Mouse (Mus musculus): ENCODE results near the gene Slc41a2. TPM values are rescaled to one million over a fixed set of nuclear protein-coding genes. Genes with fewer than 3 reads are reported as not detected.

Slc41a2 gene
- polyA plus RNA-seq, 1 experiment from 2014 or later = 0.03 TPM

DNA sequence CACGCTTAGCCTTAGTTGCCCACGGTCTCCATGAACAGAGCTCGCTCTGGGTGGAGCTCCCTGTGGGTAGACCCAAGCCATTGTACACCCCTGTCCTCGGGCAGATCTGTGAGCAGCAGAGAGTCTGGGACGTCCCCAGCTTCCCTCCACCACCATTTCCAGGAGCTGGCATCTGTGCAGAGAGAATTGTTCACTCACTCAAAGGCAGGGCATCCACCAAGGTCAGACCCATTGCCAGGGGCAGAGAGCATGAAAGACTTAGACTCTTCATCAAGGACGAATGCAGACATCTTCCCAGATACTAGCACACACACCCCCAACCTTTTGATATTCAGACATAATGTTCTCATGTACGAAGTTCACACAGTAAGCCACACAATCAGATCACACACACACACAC, 136.2 kb downstream of the Slc41a2 start:
- Histone ChIP-seq H3K36me3 (replicated peaks) (no peaks in the 10 kb centered on the region), H3K27ac (replicated peaks) (no peak overlapping the region), H3K27me3 (no peaks in the 10 kb centered on the region), H3K4me3 (replicated peaks) (no peak overlapping the region), H3K9me3 (replicated peaks) (no peaks in the 10 kb centered on the region), H3K4me2 (no peak overlapping the region), H3K4me1 (replicated peaks) (no peaks in the 10 kb centered on the region), H3K9ac (no peak overlapping the region)
- ATAC-seq (ENCODE audit: insufficient read depth) = no peak
- WGBS (ENCODE audit: insufficient replicate concordance) = 64% methylated on average over 7 of the region's 7 CpGs

DNA sequence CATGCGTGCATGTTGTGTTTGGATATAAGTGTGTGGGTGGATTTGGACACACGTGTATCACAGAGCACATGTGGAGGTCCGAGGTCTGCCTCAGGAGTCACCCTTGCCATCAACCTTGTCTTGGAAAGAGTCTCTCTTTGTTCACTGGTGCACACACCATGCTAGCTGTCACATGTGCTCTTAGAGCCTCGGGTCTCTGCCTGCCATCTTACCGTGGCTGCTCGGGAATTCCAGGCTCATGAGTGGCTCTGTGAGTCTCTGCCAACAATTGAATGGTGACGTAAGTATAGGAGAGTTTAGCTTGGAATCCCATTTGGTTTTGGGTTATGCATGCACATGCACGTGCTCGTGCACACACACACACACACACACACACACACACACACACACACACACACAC, 138.4 kb downstream of the Slc41a2 start:
- 69% methylated on average over 9 of the region's 9 CpGs for WGBS (ENCODE audit: insufficient replicate concordance)
- ATAC-seq (ENCODE audit: insufficient read depth) = no peak
- no peak overlapping the region for H3K4me2 ChIP-seq
- H3K27ac ChIP-seq (replicated peaks) = no peak overlapping the region
- no peaks in the 10 kb centered on the region for H3K36me3 ChIP-seq (replicated peaks)
- no peaks in the 10 kb centered on the region for H3K4me1 ChIP-seq (replicated peaks)
- H3K27me3 ChIP-seq = no peaks in the 10 kb centered on the region
- no peak overlapping the region for H3K4me3 ChIP-seq (replicated peaks)
- H3K9me3 ChIP-seq (replicated peaks) = no peaks in the 10 kb centered on the region
- no peak overlapping the region for H3K9ac ChIP-seq

DNA sequence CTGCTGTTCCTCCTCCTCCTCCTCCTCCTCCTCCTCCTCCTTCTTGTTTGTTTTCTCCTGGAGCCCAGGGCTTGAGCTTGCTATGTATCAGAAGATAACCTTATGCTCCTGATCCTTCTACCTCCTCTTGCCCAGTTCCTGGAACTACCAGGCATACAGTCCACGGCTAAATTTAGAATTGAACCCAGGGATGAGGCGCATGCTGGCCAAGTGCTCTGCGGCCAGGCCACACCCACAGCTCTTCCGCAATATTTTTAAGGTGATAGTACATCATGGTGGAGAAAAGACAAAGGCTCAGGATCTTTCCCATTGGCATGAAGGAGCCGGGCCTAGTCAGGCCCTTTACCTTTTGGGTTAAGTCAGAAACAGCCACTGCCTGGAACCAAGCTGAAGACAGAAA, 139.0 kb downstream of the Slc41a2 start:
- H3K27ac ChIP-seq (replicated peaks) = no peak overlapping the region
- H3K4me1 ChIP-seq (replicated peaks) = no peaks in the 10 kb centered on the region
- H3K27me3 ChIP-seq = no peaks in the 10 kb centered on the region
- H3K4me2 ChIP-seq = no peak overlapping the region
- 46% methylated on average over 5 of the region's 5 CpGs for WGBS (ENCODE audit: insufficient replicate concordance)
- H3K9me3 ChIP-seq (replicated peaks) = no peaks in the 10 kb centered on the region
- ATAC-seq (ENCODE audit: insufficient read depth) = no peak
- no peaks in the 10 kb centered on the region for H3K36me3 ChIP-seq (replicated peaks)
- H3K4me3 ChIP-seq (replicated peaks) = no peak overlapping the region
- H3K9ac ChIP-seq = no peak overlapping the region

DNA sequence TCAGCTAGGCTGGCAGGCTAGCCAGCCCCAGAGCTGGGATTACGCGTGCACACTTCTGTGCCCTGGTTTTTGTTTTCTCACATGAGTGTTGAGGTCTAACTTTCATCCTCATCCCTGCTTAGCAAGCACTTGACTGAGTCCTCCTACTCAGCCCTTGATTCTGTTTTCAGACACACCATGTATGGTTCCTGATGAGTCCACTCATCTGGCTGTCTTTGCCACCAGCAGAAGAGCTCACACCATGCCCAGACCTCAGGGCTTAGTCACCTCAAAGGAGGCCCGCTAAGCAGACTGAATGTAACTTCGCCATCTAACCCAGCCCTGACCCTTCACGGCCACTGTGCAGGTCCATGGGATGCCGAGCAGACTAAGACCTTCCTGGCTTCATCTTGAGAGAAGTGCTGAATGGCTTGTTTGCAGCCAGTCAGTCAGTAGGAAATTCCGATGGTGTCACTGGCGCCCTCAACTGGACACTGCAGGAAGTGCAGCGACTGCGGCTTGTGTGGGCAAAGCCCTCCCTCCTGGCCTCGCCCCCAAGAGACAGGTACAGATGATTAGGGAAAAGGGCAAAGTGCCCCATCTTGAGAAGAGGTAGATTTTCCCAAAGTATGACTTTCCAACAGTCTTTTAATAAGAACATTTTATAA, 139.9 kb downstream of the Slc41a2 start:
- Histone ChIP-seq H3K27me3 (no peaks in the 10 kb centered on the region), H3K4me3 (replicated peaks) (no peak overlapping the region), H3K4me2 (no peak overlapping the region), H3K36me3 (replicated peaks) (no peaks in the 10 kb centered on the region), H3K4me1 (replicated peaks) (no peaks in the 10 kb centered on the region), H3K27ac (replicated peaks) (no peak overlapping the region), H3K9me3 (replicated peaks) (no peaks in the 10 kb centered on the region), H3K9ac (no peak overlapping the region)
- 38% methylated on average over 11 of the region's 11 CpGs for WGBS (ENCODE audit: insufficient replicate concordance)
- ATAC-seq (ENCODE audit: insufficient read depth) = 0 out of 2 replicates have a peak, but pooled peaks have one; percentile 15

DNA sequence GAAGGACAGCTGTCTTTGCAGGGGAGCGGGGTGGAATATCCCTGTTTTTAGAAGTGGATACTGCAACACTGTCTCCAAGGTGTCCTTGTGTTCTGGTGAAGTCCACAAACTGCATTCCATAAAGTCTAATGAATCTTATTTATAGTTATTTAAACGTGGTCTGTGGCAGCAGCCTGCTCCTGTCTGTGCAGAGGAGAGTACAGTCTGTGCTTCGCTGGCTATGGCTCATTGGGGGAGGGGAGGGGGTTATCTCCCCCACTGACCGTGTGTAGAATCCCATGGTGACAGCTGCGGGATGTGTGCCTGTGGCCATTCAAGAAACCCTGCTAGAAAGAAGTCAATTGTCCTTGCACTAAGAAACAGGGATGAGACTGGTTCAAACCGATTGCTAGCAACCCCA, 145.7 kb downstream of the Slc41a2 start:
- H3K4me2 ChIP-seq = no peak overlapping the region
- H3K9ac ChIP-seq = no peak overlapping the region
- no peaks in the 10 kb centered on the region for H3K9me3 ChIP-seq (replicated peaks)
- H3K27me3 ChIP-seq = no peaks in the 10 kb centered on the region
- no peak overlapping the region for H3K27ac ChIP-seq (replicated peaks)
- WGBS (ENCODE audit: insufficient replicate concordance) = 65% methylated on average over 6 of the region's 6 CpGs
- H3K4me1 ChIP-seq (replicated peaks) = peaks cover 13% of the 10 kb centered on the region; the same call in 1 of the 2 replicates
- peaks cover 8% of the 10 kb centered on the region; the same call in 1 of the 2 replicates for H3K36me3 ChIP-seq (replicated peaks)
- ATAC-seq (ENCODE audit: insufficient read depth) = no peak
- H3K4me3 ChIP-seq (replicated peaks) = no peak overlapping the region

DNA sequence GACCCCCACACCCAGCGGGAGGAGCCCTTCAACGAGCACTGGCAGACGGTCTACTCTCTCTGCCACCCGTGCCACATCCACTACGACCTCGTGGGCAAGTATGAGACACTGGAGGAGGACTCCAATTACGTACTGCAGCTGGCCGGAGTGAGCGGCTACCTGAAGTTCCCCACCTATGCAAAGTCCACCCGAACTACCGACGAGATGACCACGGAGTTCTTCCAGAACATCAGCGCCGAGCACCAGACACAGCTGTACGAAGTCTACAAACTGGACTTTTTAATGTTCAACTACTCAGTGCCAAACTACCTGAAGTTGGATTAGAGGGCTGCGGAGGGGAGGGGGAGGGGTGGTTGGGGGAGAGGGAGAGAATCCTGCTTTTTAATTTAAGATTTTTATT, 146.2 kb downstream of the Slc41a2 start:
- H3K9me3 ChIP-seq (replicated peaks) = no peaks in the 10 kb centered on the region
- H3K4me3 ChIP-seq (replicated peaks) = no peak overlapping the region
- no peak for ATAC-seq (ENCODE audit: insufficient read depth)
- H3K4me1 ChIP-seq (replicated peaks) = peaks cover 14% of the 10 kb centered on the region; the same call in 1 of the 2 replicates
- H3K4me2 ChIP-seq = no peak overlapping the region
- H3K27ac ChIP-seq (replicated peaks) = no peak overlapping the region
- H3K27me3 ChIP-seq = no peaks in the 10 kb centered on the region
- no peak overlapping the region for H3K9ac ChIP-seq
- 90% methylated on average over 17 of the region's 17 CpGs for WGBS (ENCODE audit: insufficient replicate concordance)
- H3K36me3 ChIP-seq (replicated peaks) = peaks cover 8% of the 10 kb centered on the region; the same call in 1 of the 2 replicates

DNA sequence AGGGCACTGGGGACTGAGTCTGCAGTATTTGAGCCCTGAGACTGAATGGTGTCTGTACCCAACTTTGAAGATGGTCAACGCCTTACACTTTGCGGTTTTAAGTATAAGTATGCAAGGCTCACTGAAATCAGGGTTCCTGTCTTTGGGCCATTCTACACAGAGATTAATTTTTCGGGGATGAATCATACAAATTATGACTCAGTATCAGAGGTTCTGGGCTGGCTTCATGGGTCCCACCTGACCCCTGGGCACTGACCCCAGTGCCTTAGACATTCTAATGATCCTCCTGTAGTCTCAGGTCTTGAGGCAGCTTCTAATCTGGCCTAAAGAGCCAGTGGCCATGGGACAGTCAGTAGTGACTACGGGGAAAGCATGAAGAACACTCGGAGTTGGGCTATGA, 148.6 kb downstream of the Slc41a2 start:
- no peaks in the 10 kb centered on the region for H3K27me3 ChIP-seq
- no peak overlapping the region for H3K4me3 ChIP-seq (replicated peaks)
- ATAC-seq (ENCODE audit: insufficient read depth) = no peak
- H3K9ac ChIP-seq = no peak overlapping the region
- peaks cover 34% of the 10 kb centered on the region for H3K4me1 ChIP-seq (replicated peaks)
- peaks cover 8% of the 10 kb centered on the region; the same call in 1 of the 2 replicates for H3K36me3 ChIP-seq (replicated peaks)
- H3K9me3 ChIP-seq (replicated peaks) = no peaks in the 10 kb centered on the region
- WGBS (ENCODE audit: insufficient replicate concordance) = 85% methylated on average over 5 of the region's 5 CpGs
- no peak overlapping the region for H3K27ac ChIP-seq (replicated peaks)
- no peak overlapping the region for H3K4me2 ChIP-seq

DNA sequence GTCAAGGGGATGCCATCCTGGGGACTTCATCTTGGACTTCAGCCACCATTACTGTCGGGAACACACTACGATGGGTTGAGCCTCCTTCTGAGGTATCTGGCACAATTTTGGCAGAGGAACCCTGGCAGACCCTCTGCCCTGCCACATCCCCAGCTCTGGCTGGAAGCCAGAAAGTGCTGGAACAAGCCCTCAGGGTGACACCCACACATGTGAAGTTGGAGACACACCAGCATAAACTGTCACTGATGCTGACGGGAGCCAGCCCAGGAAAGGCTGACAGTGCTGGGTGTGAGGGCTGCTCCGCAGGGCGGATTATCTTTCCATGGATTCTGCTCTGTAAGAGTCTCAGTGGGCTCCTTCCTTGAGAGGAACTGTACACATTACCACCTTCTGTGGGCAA, 150.7 kb downstream of the Slc41a2 start:
- Histone ChIP-seq H3K4me1 (replicated peaks) (peaks cover 40% of the 10 kb centered on the region), H3K36me3 (replicated peaks) (peaks cover 8% of the 10 kb centered on the region; the same call in 1 of the 2 replicates)

DNA sequence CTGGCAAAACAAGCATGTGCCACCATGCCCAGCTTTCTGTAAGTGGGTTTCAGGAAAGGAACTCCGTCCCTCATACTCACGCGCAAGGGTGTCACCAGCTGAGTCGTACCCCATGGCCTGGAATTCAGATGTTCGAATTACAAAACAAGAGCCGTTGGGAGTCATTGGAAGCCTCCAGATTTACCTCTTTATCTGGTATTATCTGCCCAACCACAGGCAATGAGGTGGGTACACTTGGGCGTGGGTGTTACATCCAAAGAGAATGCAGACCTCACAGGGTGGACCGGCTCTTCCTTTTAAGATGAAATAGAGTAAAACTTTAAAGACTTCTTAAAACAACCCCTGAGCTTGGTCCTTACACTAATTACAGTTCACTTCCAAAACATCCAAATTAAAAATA, 151.5 kb downstream of the Slc41a2 start:
- ATAC-seq (ENCODE audit: insufficient read depth) = no peak
- peaks cover 40% of the 10 kb centered on the region for H3K4me1 ChIP-seq (replicated peaks)
- WGBS (ENCODE audit: insufficient replicate concordance) = 55% methylated on average over 8 of the region's 8 CpGs
- H3K4me3 ChIP-seq (replicated peaks) = no peak overlapping the region
- H3K9ac ChIP-seq = no peak overlapping the region
- H3K36me3 ChIP-seq (replicated peaks) = peaks cover 5% of the 10 kb centered on the region; the same call in 1 of the 2 replicates
- H3K4me2 ChIP-seq = no peak overlapping the region
- H3K27ac ChIP-seq (replicated peaks) = no peak overlapping the region
- H3K9me3 ChIP-seq (replicated peaks) = no peaks in the 10 kb centered on the region
- H3K27me3 ChIP-seq = no peaks in the 10 kb centered on the region

More for the DNA sequence above, 150.7 kb downstream of the Slc41a2 start:
- H3K9me3 ChIP-seq (replicated peaks) = no peaks in the 10 kb centered on the region
- 76% methylated on average over 5 of the region's 5 CpGs for WGBS (ENCODE audit: insufficient replicate concordance)
- no peak for ATAC-seq (ENCODE audit: insufficient read depth)
- no peaks in the 10 kb centered on the region for H3K27me3 ChIP-seq
- H3K4me2 ChIP-seq = no peak overlapping the region
- H3K9ac ChIP-seq = no peak overlapping the region
- H3K27ac ChIP-seq (replicated peaks) = no peak overlapping the region
- no peak overlapping the region for H3K4me3 ChIP-seq (replicated peaks)

DNA sequence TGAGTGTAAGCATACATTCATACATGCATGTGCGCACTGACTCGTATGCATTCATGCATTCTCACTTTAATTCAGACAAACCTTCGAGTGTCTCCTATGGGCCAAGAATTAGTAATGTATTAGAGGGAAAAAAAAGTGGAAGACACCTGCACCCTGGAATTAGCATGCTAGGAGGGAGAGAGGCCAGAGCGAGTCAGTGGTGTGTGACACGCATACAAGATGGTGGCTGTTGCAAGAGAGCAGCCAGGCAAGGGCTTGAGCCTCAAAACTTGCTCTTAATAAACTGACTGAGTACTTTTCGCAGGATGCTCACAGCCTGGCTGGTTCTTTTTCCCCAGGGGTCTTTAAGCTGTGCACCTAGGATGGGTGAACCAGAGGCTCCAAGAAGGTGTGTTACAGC, 152.6 kb downstream of the Slc41a2 start:
- Histone ChIP-seq H3K36me3 (replicated peaks) (no peaks in the 10 kb centered on the region), H3K4me3 (replicated peaks) (no peak overlapping the region), H3K4me2 (no peak overlapping the region), H3K27ac (replicated peaks) (no peak overlapping the region), H3K9ac (no peak overlapping the region), H3K9me3 (replicated peaks) (no peaks in the 10 kb centered on the region), H3K27me3 (no peaks in the 10 kb centered on the region), H3K4me1 (replicated peaks) (peaks cover 40% of the 10 kb centered on the region)
- WGBS (ENCODE audit: insufficient replicate concordance) = 81% methylated on average over 6 of the region's 6 CpGs
- ATAC-seq (ENCODE audit: insufficient read depth) = no peak

DNA sequence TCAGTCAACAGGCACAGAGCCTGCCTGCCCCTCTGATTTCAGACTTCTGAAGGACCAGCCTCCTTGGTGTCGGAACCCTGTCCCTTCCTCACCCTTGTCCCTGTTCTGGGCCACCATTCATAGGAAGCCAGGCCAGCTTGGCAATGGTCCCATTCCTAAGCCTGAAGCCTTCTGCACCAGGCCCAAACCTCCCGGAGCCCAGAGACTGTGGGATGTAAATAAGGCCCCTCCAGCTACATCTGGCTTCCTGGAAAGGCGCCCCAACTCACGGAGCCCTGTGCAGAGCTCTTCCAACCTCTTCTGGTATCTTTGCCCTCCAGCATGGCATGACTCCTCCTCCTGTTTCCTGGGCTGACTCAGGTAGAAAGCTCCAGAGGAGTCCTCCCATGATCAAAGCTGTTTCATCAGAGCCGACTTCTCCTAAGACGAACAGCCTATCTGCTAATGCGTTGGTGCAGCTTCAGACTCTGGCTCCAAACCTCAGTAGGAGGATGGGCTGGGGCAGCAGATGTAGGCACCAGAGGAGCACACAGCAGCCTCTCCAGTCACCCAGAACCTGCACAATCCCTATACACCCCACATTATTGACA, 153.1 kb downstream of the Slc41a2 start:
- Histone ChIP-seq H3K27ac (replicated peaks) (peak overlapping the region; percentile 29; the same call in 1 of the 2 replicates), H3K36me3 (replicated peaks) (no peaks in the 10 kb centered on the region), H3K4me1 (replicated peaks) (peaks cover 40% of the 10 kb centered on the region), H3K9me3 (replicated peaks) (no peaks in the 10 kb centered on the region), H3K27me3 (no peaks in the 10 kb centered on the region), H3K9ac (no peak overlapping the region), H3K4me3 (replicated peaks) (no peak overlapping the region), H3K4me2 (peak overlapping the region; percentile 19; the same call in 1 of the 2 replicates)
- ATAC-seq (ENCODE audit: insufficient read depth) = peak; percentile 32; the same call in 1 of the 2 replicates
- WGBS (ENCODE audit: insufficient replicate concordance) = 19% methylated on average over 7 of the region's 7 CpGs
